Mouse (Mus musculus) gastrocnemius, adult 18-20 months (tissue): ENCODE data around the gene Gm10337. TPM values are rescaled to one million over a fixed set of nuclear protein-coding genes. Genes with fewer than 3 reads are reported as not detected.

Experiments used
- DNase-seq: peaks from one replicate; pipeline ENCODE4 v3.0.0; 2021; ENCODE audit warnings: low spot score
- long read RNA-seq, 2 experiments: library from polyadenylated mRNA; stranded (forward); transcript quantifications; one replicate each; pipeline ENCODE4 v2.0.0; 2021
- total RNA-seq, 2 experiments: library from RNA; stranded (reverse); gene quantifications; 2 replicates each; pipeline ENCODE4 v1.2.3; 2021

The Gm10337 gene
- not detected for total RNA-seq
- long read RNA-seq, experiment 1: 0 reads
- long read RNA-seq, experiment 2: 0 reads

GRCm38 (mm10) chr15:102503447-102503846, at the start of gene Gm10337:
Gm10337 (plus strand) TSS chr15:102503722.
- DNase-seq: no peak

- DNase-seq: no peak
These were observed 47.5 kb upstream of the Gm10337 start for GRCm38 (mm10) chr15:102455993-102456392.

GRCm38 (mm10) chr15:102458050-102458736, 45.3 kb upstream of the Gm10337 start:
- no peak for DNase-seq

GRCm38 (mm10) chr15:102458904-102459317, 44.6 kb upstream of the Gm10337 start, which contains the start of gene Prr13:
Prr13 (plus strand) TSS chr15:102459028.
- DNase-seq: peak; percentile 93

- no peak for DNase-seq
These were observed 44.1 kb upstream of the Gm10337 start for GRCm38 (mm10) chr15:102459381-102459780.

GRCm38 (mm10) chr15:102459847-102460246, 43.7 kb upstream of the Gm10337 start:
- no peak for DNase-seq

GRCm38 (mm10) chr15:102460409-102460808, 43.1 kb upstream of the Gm10337 start:
- no peak for DNase-seq

- DNase-seq: no peak
These were observed 42.6 kb upstream of the Gm10337 start for GRCm38 (mm10) chr15:102460971-102461370.

GRCm38 (mm10) chr15:102461430-102462075, 42.0 kb upstream of the Gm10337 start:
- DNase-seq: no peak

- DNase-seq: no peak
These were observed 39.9 kb upstream of the Gm10337 start for GRCm38 (mm10) chr15:102463666-102464065.

- DNase-seq: no peak
These were observed 34.7 kb upstream of the Gm10337 start for GRCm38 (mm10) chr15:102468675-102469370.

- DNase-seq: peak; percentile 96
These were observed 33.3 kb upstream of the Gm10337 start, which contains the start of gene Pcbp2 for GRCm38 (mm10) chr15:102470183-102470604. Pcbp2 (plus strand) TSS chr15:102470539.

GRCm38 (mm10) chr15:102470605-102471294, 32.8 kb upstream of the Gm10337 start:
- DNase-seq: peak; percentile 81

- no peak for DNase-seq
These were observed 32.3 kb upstream of the Gm10337 start for GRCm38 (mm10) chr15:102471295-102471645.

GRCm38 (mm10) chr15:102471727-102472126, 31.8 kb upstream of the Gm10337 start:
- no peak for DNase-seq

- DNase-seq: no peak
These were observed 30.3 kb upstream of the Gm10337 start for GRCm38 (mm10) chr15:102473246-102473645.

GRCm38 (mm10) chr15:102474520-102474919, 29.0 kb upstream of the Gm10337 start:
- DNase-seq: no peak

GRCm38 (mm10) chr15:102483136-102483535, 20.4 kb upstream of the Gm10337 start:
- no peak for DNase-seq

- DNase-seq: no peak
These were observed 17.7 kb upstream of the Gm10337 start for GRCm38 (mm10) chr15:102485853-102486252.

- no peak for DNase-seq
These were observed 15.9 kb upstream of the Gm10337 start for GRCm38 (mm10) chr15:102487664-102488063.

- no peak for DNase-seq
These were observed 5.2 kb upstream of the Gm10337 start for GRCm38 (mm10) chr15:102498322-102498721.

- no peak for DNase-seq
These were observed 4.2 kb upstream of the Gm10337 start for GRCm38 (mm10) chr15:102499370-102499769.
